Mouse (Mus musculus) lung, adult 2 months (tissue): ENCODE results near the gene Nmt1.

Source experiments
- CTCF ChIP-seq: fragments of 200-500 bp; IDR thresholded peaks from 2 replicates; pipeline ENCODE4 v1.5.1; 2011; ENCODE audit warnings: mild to moderate bottlenecking, low read length, control low read depth; ENCODE audit not compliant: insufficient read depth
- POLR2A ChIP-seq: fragments of 200-500 bp; IDR thresholded peaks from 2 replicates; pipeline ENCODE4 v1.6.1; 2011; ENCODE audit warnings: low read depth, mild to moderate bottlenecking, control low read depth, low read length, borderline replicate concordance; ENCODE audit errors: extremely low read depth

GRCm38 (mm10) chr11:102996385-102996784 lies 31.6 kb upstream of the Nmt1 start:
- TF ChIP-seq CTCF, result no peak
- no peak for TF ChIP-seq POLR2A
